Mouse (Mus musculus) embryonic facial prominence, embryonic 15.5 days (tissue): ENCODE measurements around the gene Gm49027. TPM values are rescaled to one million over a fixed set of nuclear protein-coding genes. Genes with fewer than 3 reads are reported as not detected.

Experiments
- ATAC-seq: fragments of 200-750 bp; cut with Nextera tagmentation; 2 replicates; pipeline ENCODE4 v1.8.0; 2017; ENCODE audit warnings: low read depth, moderate TSS enrichment; ENCODE audit not compliant: insufficient number of reproducible peaks, low FRiP score, low TSS enrichment
- H3K27ac ChIP-seq: fragments of 300-500 bp; sonication (generic); replicated peaks from 2 replicates; pipeline ENCODE4 v1.5.1; 2015; ENCODE audit warnings: mild to moderate bottlenecking, inconsistent platforms
- H3K27me3 ChIP-seq: fragments of 300-500 bp; sonication (generic); 2 replicates; pipeline ENCODE4 v1.6.1; 2015; ENCODE audit warnings: inconsistent platforms
- H3K36me3 ChIP-seq: fragments of 300-500 bp; sonication (generic); 2 replicates; pipeline ENCODE4 v1.6.1; 2015; ENCODE audit warnings: mild to moderate bottlenecking, inconsistent platforms
- H3K4me1 ChIP-seq: fragments of 300-500 bp; sonication (generic); 2 replicates; pipeline ENCODE4 v1.6.1; 2015; ENCODE audit warnings: inconsistent platforms
- H3K4me2 ChIP-seq: fragments of 300-500 bp; sonication (generic); replicated peaks from 2 replicates; pipeline ENCODE4 v1.6.1; 2015; ENCODE audit warnings: mild to moderate bottlenecking, inconsistent platforms
- H3K4me3 ChIP-seq: fragments of 300-500 bp; sonication (generic); replicated peaks from 2 replicates; pipeline ENCODE4 v1.5.1; 2015; ENCODE audit warnings: mild to moderate bottlenecking, inconsistent platforms
- H3K9ac ChIP-seq: fragments of 300-500 bp; sonication (generic); 2 replicates; pipeline ENCODE4 v1.6.1; 2015; ENCODE audit warnings: inconsistent platforms
- H3K9me3 ChIP-seq: fragments of 300-500 bp; sonication (generic); replicated peaks from 2 replicates; pipeline ENCODE4 v1.6.1; 2016; ENCODE audit warnings: inconsistent platforms
- WGBS: fragments of 180-500 bp; shearing (Covaris S2); methylation state at CpG from one replicate; pipeline ENCODE4 v1.1.7; 2015; 5-methylcytosine and 5-hydroxymethylcytosine counted together
- polyA plus RNA-seq: library from polyadenylated mRNA; unstranded; fragments of >200 nt; fragmentation: Nextera tagmentation; extraction: Ambion mirVana; gene quantifications from 2 replicates; pipeline ENCODE4 v1.2.1, GENCODE M21; 2015

Gm49027 gene
- polyA plus RNA-seq, result 0.46 and 0.68 TPM in 2 replicates

DNA sequence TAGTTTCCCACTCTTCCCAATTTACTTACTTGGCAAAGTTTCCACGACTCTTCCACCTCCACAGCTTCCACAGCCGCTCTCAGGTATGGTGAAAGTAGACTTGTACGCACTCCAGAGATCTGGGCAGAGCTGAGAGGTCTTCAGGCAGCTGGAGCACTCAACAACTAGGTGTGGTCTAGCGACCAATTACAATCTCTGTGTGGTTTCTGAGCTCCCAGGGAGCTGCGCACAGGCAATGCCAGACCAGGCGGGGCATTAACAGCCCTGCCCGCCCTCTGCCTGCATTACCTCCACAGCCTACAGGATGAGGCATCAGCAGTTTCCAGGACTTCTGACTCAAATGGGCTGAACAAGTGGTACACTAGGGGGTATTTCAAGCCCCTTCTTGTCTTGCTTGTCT lies at the start of gene Gm49027:
TSS of gene Gm49027 (minus strand) at position 208 of the 400 bp plus-strand sequence.
- Histone ChIP-seq H3K4me3 (peak within 1 kb of the TSS; percentile 95), H3K27me3 (no peaks in the 10 kb centered on the region), H3K9me3 (no peaks in the 10 kb centered on the region), H3K4me1 (peaks cover 24% of the 10 kb centered on the region), H3K9ac (no peak within 1 kb of the TSS), H3K4me2 (peak within 1 kb of the TSS; percentile 94), H3K36me3 (peaks cover 26% of the 10 kb centered on the region), H3K27ac (no peak within 1 kb of the TSS)
- WGBS, result 88% methylated on average over 7 of the region's 7 CpGs
- ATAC-seq, result no peak

DNA sequence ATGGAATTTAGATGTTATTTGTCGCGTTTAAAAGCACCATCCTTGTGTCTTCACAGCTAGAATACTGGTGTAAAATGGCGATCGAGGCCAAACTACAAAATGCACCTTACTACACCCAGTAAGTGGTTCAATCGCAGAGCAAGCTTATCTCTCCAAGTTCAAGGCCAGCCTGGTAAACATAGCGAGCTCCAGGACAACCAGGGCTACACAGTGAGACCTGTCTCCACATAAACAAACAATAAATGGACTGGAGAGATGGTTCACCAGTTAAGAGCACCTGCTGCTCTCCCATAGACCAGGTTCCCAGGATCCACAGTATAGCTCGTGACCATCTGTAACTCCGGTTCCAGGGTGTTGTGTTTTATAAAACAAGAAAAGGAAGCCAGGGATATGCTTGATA lies 48.1 kb upstream of the Gm49027 start:
- H3K9ac ChIP-seq, result no peak overlapping the region
- no peak overlapping the region for H3K27ac ChIP-seq
- 64% methylated on average over 8 of the region's 8 CpGs for WGBS
- H3K36me3 ChIP-seq, result peaks cover 20% of the 10 kb centered on the region
- peaks cover 10% of the 10 kb centered on the region for H3K4me1 ChIP-seq
- H3K27me3 ChIP-seq, result no peaks in the 10 kb centered on the region
- no peaks in the 10 kb centered on the region for H3K9me3 ChIP-seq
- peak overlapping the region; percentile 84 for H3K4me2 ChIP-seq
- ATAC-seq, result no peak
- H3K4me3 ChIP-seq, result peak overlapping the region; percentile 99

DNA sequence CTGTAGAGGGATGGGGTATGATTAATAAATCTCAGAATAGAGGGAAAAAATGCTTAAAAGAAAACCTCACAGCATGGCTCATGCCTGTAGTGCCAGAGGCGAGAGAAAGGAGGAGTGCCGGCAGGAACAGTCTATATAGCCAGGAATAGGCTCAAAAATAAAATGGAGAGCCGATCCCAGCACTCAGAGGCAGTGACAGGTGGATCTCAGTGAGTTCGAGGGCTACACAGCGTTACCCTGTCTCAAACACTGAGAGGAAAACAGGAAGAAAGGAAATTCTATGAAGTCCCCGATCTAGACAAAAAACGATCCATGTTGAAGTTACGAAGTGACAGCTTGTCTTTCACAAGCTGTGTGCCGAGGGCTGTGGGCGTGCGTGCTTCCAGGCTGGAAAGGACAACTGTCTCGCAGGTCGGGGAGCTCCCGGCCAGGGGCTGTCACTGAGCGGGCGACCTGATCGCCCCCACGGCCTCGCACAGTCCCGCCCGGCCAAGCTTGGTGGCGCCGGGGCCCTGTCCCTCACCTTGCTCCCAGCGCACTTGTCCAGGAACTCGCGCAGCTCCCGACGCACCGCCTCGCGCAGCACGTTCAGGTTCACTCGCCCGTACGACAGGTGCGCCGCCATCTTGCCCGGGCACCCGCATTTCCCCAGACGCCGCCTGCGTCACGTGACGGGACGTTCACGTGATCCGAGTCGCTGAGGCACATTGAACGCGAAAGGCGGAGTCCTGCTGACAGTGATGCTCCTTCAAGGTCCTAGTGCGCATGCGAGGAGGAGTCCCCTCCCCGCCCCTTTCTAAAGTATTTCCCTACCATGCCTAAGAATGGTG lies 47.3 kb upstream of the Gm49027 start, which contains the start of gene Vps33a:
TSS of gene Vps33a (minus strand) at position 682 of the 830 bp plus-strand sequence.
- Histone ChIP-seq H3K4me3 (peak within 1 kb of the TSS; percentile 99), H3K9me3 (no peaks in the 10 kb centered on the region), H3K4me2 (peak within 1 kb of the TSS; percentile 84), H3K27me3 (no peaks in the 10 kb centered on the region), H3K9ac (peak within 1 kb of the TSS; percentile 85), H3K36me3 (peaks cover 24% of the 10 kb centered on the region), H3K27ac (peak within 1 kb of the TSS; percentile 63), H3K4me1 (peaks cover 10% of the 10 kb centered on the region)
- WGBS, result under 1% methylated on average over 53 of the region's 54 CpGs
- ATAC-seq, result peak; percentile 93

DNA sequence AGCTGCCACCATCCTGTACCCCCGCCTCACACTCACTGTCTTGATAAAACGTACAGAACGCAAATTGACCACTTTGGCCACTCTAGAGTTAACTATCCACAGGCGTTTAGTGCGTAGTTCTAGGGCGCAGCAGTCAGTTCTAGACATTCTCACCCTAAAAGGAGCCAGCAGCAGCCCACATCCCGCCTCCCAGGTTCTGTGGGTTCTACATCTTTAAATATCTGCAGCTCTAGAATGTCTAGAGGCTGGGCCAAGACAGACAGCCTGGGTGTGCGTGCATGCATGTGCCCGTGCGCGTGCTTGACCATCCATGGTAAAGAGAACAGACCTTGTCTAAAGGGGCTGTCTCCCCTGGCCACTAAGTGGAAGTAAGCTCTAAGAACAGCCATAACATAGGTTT lies 35.8 kb upstream of the Gm49027 start:
- no peaks in the 10 kb centered on the region for H3K9me3 ChIP-seq
- peaks cover 86% of the 10 kb centered on the region for H3K36me3 ChIP-seq
- H3K4me1 ChIP-seq, result no peaks in the 10 kb centered on the region
- WGBS, result 89% methylated on average over 11 of the region's 11 CpGs
- H3K4me3 ChIP-seq, result no peak overlapping the region
- H3K27ac ChIP-seq, result no peak overlapping the region
- no peak overlapping the region for H3K9ac ChIP-seq
- H3K4me2 ChIP-seq, result no peak overlapping the region
- no peaks in the 10 kb centered on the region for H3K27me3 ChIP-seq
- ATAC-seq, result no peak

DNA sequence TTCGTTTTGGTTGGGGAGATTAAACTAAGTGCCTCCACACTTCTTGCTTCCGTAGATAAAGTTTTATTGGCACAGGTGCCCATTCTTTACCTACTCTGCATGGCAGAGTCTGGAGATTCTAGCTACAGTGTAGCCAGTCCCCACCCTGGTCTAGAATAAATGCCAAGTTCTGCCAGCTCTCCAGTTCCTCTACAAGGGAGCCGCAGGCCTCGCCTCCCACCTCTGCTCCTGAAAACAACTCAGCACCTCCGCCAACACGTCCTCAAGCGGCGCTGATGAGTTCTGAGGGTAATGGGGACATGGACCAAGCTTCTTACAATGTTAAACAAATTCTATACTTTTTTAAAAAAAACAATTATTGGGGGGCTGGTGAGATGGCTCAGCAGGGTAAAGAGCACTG lies 34.3 kb upstream of the Gm49027 start:
- ATAC-seq, result no peak
- Histone ChIP-seq H3K4me3 (no peak overlapping the region), H3K9me3 (no peaks in the 10 kb centered on the region), H3K4me1 (no peaks in the 10 kb centered on the region), H3K27ac (no peak overlapping the region), H3K4me2 (no peak overlapping the region), H3K36me3 (peaks cover 81% of the 10 kb centered on the region), H3K27me3 (no peaks in the 10 kb centered on the region), H3K9ac (no peak overlapping the region)
- WGBS, result 94% methylated on average over 8 of the region's 8 CpGs

DNA sequence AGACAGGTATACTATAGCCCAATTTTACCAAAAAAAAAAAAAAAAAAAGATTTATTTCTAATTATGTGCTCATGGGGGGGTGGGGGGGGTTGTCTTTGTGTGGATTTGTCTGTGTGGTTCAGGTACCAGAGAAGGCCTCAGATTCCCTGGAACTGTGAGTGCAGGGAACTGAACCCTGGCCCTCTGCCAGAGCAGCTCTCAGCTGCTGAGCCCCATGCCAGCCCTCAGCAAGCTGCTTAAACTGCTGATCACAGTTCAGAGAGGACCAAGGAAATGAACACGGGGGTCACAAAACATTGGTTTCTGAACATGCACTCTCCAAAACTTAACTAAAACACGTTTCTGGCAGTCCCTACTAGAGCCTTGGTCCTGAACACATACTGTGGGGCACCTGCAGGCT lies 31.2 kb upstream of the Gm49027 start:
- Histone ChIP-seq H3K27ac (no peak overlapping the region), H3K4me1 (no peaks in the 10 kb centered on the region), H3K9me3 (no peaks in the 10 kb centered on the region), H3K27me3 (no peaks in the 10 kb centered on the region), H3K9ac (no peak overlapping the region), H3K4me3 (no peak overlapping the region), H3K4me2 (no peak overlapping the region), H3K36me3 (peaks cover 51% of the 10 kb centered on the region)
- WGBS, result 84% methylated on average over 2 of the region's 2 CpGs
- ATAC-seq, result no peak

DNA sequence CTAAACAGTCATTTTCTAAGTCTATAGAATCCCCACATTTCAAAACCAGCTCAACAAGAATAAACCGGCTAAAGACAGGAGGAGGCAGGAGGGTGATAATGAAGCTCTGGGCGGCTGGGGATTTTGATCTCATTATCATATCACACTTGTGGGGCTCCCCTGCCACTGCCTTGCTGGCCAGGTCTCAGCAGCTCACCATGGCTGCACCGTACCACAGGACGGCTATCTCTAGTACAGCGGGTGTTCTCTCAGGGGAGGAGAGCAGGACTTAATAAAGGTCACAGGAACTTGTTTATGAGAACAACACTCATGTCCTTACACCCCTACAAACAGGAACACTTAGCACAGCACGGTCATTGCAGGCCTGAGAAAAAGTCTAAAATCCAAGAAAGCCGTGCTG lies 30.4 kb upstream of the Gm49027 start:
- Histone ChIP-seq H3K36me3 (peaks cover 46% of the 10 kb centered on the region), H3K27me3 (no peaks in the 10 kb centered on the region), H3K9ac (no peak overlapping the region), H3K27ac (no peak overlapping the region), H3K4me1 (no peaks in the 10 kb centered on the region), H3K4me2 (no peak overlapping the region), H3K9me3 (no peaks in the 10 kb centered on the region), H3K4me3 (no peak overlapping the region)
- whole genome bisulfite sequencing, result 87% methylated on average over 7 of the region's 7 CpGs
- no peak for ATAC-seq

DNA sequence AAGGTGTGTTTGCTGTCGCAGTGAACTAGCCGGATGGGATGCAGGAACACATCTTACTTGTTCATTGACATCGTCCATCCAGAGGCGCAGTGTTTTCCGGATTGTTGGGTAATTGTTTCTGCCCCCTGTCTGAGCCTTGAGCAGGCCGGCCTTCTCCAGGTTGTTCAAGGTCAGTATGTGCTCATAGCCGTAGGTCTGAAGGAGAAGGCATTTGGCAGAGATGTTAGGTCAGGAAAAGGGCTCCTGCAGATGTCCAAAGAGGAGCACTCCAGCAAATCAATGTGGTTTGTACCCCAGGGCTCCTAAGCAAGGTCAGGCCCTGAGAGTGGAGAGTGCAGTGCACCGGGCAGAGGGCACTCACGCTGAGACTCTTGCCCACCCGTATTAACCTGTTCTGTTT lies 8.5 kb upstream of the Gm49027 start:
- Histone ChIP-seq H3K9me3 (no peaks in the 10 kb centered on the region), H3K9ac (no peak overlapping the region), H3K36me3 (peaks cover 81% of the 10 kb centered on the region), H3K27ac (no peak overlapping the region), H3K4me1 (no peaks in the 10 kb centered on the region), H3K4me3 (no peak overlapping the region), H3K27me3 (no peaks in the 10 kb centered on the region), H3K4me2 (no peak overlapping the region)
- ATAC-seq, result no peak
- WGBS, result 93% methylated on average over 10 of the region's 10 CpGs

DNA sequence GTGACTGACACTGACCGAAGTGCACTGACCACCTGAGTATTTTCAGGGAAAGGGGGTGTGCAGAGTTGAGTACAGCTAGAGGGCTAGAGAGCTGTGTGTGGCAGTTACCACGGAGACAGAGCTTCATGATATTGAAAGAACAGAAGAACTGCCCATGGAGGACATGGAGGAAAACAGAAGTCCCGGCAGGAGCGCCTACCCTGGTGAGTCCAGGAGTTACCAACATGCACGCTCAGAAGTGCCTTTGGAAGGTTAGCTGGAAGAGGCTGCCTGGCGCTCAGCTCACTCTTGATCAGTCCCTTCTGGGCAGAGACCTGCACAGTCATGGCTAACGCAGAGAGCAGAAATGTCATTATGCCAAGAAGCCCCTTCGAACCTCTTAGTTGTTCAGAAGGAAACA lies 4.8 kb upstream of the Gm49027 start:
- H3K4me1 ChIP-seq, result no peaks in the 10 kb centered on the region
- H3K4me3 ChIP-seq, result no peak overlapping the region
- H3K27ac ChIP-seq, result no peak overlapping the region
- H3K36me3 ChIP-seq, result peaks cover 73% of the 10 kb centered on the region
- no peak for ATAC-seq
- H3K9ac ChIP-seq, result no peak overlapping the region
- no peaks in the 10 kb centered on the region for H3K9me3 ChIP-seq
- H3K4me2 ChIP-seq, result no peak overlapping the region
- 88% methylated on average over 8 of the region's 8 CpGs for WGBS
- H3K27me3 ChIP-seq, result no peaks in the 10 kb centered on the region

DNA sequence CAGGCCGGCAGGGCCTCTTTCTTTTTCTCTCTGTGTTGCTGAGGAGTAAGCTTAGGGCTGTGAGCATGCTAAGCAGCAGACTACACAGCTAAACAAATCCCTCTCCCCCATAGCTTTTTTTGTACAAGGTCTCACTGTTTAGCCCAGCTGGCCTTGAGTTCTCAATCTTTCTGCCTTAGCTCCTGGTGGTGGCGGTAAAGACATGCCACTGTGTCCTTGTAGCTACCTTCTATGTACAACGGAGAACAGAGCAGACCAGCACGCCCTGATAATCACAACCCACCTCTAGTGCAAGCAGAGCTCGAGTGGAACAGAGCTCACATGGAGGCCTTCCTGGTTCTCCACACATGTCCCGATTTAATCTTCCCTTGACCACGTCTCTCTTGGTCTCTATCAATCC lies 3.4 kb upstream of the Gm49027 start:
- ATAC-seq, result no peak
- no peak overlapping the region for H3K4me2 ChIP-seq
- H3K9ac ChIP-seq, result no peak overlapping the region
- H3K4me1 ChIP-seq, result peaks cover 6% of the 10 kb centered on the region
- no peaks in the 10 kb centered on the region for H3K9me3 ChIP-seq
- H3K36me3 ChIP-seq, result peaks cover 60% of the 10 kb centered on the region
- WGBS, result 73% methylated on average over 7 of the region's 7 CpGs
- H3K4me3 ChIP-seq, result no peak overlapping the region
- H3K27ac ChIP-seq, result no peak overlapping the region
- H3K27me3 ChIP-seq, result no peaks in the 10 kb centered on the region

DNA sequence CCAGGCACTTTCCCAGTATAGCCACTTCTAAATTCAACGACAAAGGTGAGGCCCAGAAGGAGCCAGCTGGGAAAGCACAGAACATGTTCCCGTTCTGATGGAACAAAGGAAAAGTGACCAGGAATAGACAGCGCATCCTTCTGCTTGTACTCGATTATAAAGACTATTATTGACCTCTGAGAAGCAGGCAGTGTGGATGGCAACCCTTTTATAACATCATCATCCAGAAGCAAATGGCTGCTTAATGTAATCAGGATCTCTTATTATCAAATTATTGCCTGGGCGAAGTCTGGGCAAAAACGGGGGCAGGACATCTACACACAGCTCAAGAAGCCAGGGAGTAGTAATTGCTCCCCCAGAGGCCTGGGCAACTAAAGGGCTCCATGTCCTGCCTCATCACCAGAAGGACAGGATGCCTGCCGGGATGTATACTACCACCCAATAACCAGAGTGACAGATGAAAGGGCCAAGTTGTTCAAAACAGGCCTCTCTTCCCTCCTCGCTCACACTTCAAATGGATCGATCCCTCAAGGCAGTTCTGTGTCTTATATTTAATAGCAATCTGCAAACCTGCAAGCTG lies 718 bp upstream of the Gm49027 start:
- no peaks in the 10 kb centered on the region for H3K27me3 ChIP-seq
- 89% methylated on average over 9 of the region's 9 CpGs for WGBS
- H3K4me2 ChIP-seq, result no peak overlapping the region
- no peak for ATAC-seq
- H3K9me3 ChIP-seq, result no peaks in the 10 kb centered on the region
- H3K9ac ChIP-seq, result no peak overlapping the region
- H3K4me3 ChIP-seq, result no peak overlapping the region
- no peak overlapping the region for H3K27ac ChIP-seq
- peaks cover 24% of the 10 kb centered on the region for H3K4me1 ChIP-seq
- peaks cover 34% of the 10 kb centered on the region for H3K36me3 ChIP-seq
